Mouse (Mus musculus) heart, embryonic 12.5 days (tissue): ENCODE data around the gene Ap5m1. TPM values are rescaled to one million over a fixed set of nuclear protein-coding genes. Genes with fewer than 3 reads are reported as not detected.

ENCODE experiments used
- ATAC-seq: fragments of 200-750 bp; cut with Nextera tagmentation; 2 replicates; pipeline ENCODE4 v1.8.0; 2017; ENCODE audit warnings: moderate TSS enrichment, moderate library complexity; ENCODE audit not compliant: insufficient number of reproducible peaks, low FRiP score
- H3K27ac ChIP-seq: fragments of 300-500 bp; sonication (generic); 2 replicates; pipeline ENCODE4 v1.5.1; 2016; ENCODE audit warnings: mild to moderate bottlenecking, moderate library complexity; ENCODE audit not compliant: poor library complexity, severe bottlenecking
- H3K27me3 ChIP-seq: fragments of 300-500 bp; sonication (generic); replicated peaks from 2 replicates; pipeline ENCODE4 v1.6.1; 2016; ENCODE audit warnings: mild to moderate bottlenecking, moderate library complexity
- H3K36me3 ChIP-seq: fragments of 300-500 bp; sonication (generic); 2 replicates; pipeline ENCODE4 v1.6.1; 2016; ENCODE audit warnings: mild to moderate bottlenecking, moderate library complexity
- H3K4me1 ChIP-seq: fragments of 300-500 bp; sonication (generic); replicated peaks from 2 replicates; pipeline ENCODE4 v1.6.1; 2016; ENCODE audit warnings: mild to moderate bottlenecking
- H3K4me2 ChIP-seq: fragments of 300-500 bp; sonication (generic); 2 replicates; pipeline ENCODE4 v1.6.1; 2016; ENCODE audit warnings: mild to moderate bottlenecking, moderate library complexity
- H3K4me3 ChIP-seq: fragments of 300-500 bp; sonication (generic); 2 replicates; pipeline ENCODE4 v1.5.1; 2016; ENCODE audit warnings: mild to moderate bottlenecking
- H3K9ac ChIP-seq: fragments of 300-500 bp; sonication (generic); 2 replicates; pipeline ENCODE4 v1.6.1; 2016; ENCODE audit warnings: mild to moderate bottlenecking, moderate library complexity
- H3K9me3 ChIP-seq: fragments of 300-500 bp; sonication (generic); replicated peaks from 2 replicates; pipeline ENCODE4 v1.6.1; 2016; ENCODE audit warnings: mild to moderate bottlenecking, moderate library complexity
- WGBS: fragments of 180-500 bp; shearing (Covaris S2); methylation state at CpG from one replicate; pipeline ENCODE4 v1.1.7; 2016; 5-methylcytosine and 5-hydroxymethylcytosine counted together
- polyA plus RNA-seq: library from polyadenylated mRNA; unstranded; fragments of >200 nt; fragmentation: Nextera tagmentation; extraction: Ambion mirVana; gene quantifications from 2 replicates; pipeline ENCODE4 v1.2.1, GENCODE M21; 2016

The Ap5m1 gene
- 23.1 and 25.1 TPM in 2 replicates for polyA plus RNA-seq

GRCm38 (mm10) chr14:49065529-49066273 lies at the start of gene Ap5m1:
Ap5m1 (plus strand) TSS chr14:49066097.
- Histone ChIP-seq H3K27ac (peak within 1 kb of the TSS; percentile 99), H3K4me2 (peak within 1 kb of the TSS; percentile 78), H3K4me3 (peak within 1 kb of the TSS; percentile 95), H3K27me3 (no peaks in the 10 kb centered on the region), H3K36me3 (no peaks in the 10 kb centered on the region), H3K9ac (peak within 1 kb of the TSS; percentile 96), H3K4me1 (peaks cover 9% of the 10 kb centered on the region; the same call in 1 of the 2 replicates), H3K9me3 (no peaks in the 10 kb centered on the region)
- WGBS = under 1% methylated on average over 62 of the region's 62 CpGs
- peak; percentile 75 for ATAC-seq

DNA sequence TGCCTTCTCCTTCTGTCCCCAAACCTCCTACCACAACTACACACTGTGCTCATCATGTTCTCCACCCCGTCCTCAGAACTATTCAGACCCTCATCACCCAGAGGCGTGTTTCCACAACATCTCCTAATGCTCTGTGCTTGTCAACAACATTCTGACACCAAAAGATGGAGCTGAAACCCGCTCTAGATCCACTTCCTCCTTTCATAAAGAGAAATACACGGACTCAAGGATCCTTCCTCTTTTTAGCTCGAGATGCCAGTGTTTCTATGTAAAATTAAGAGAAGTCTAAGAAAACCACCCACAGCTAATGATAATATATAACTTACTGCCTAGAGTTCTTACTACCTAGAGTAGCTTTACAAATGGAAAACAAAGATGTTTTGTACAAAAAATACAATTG lies 46.1 kb upstream of the Ap5m1 start:
- Histone ChIP-seq H3K9ac (no peak overlapping the region), H3K27me3 (no peaks in the 10 kb centered on the region), H3K36me3 (peaks cover 23% of the 10 kb centered on the region), H3K9me3 (no peaks in the 10 kb centered on the region), H3K27ac (no peak overlapping the region), H3K4me2 (no peak overlapping the region), H3K4me3 (no peak overlapping the region), H3K4me1 (no peaks in the 10 kb centered on the region)
- WGBS = 87% methylated on average over 5 of the region's 5 CpGs
- no peak for ATAC-seq

GRCm38 (mm10) chr14:49027040-49027778 lies 38.7 kb upstream of the Ap5m1 start:
- H3K9me3 ChIP-seq = 0 out of 2 replicates have a peak, but pooled peaks cover 2% of the 10 kb centered on the region
- no peak overlapping the region for H3K9ac ChIP-seq
- no peak overlapping the region for H3K4me2 ChIP-seq
- no peak for ATAC-seq
- no peak overlapping the region for H3K4me3 ChIP-seq
- H3K36me3 ChIP-seq = peaks cover 27% of the 10 kb centered on the region
- 87% methylated on average over 6 of the region's 6 CpGs for WGBS
- H3K27me3 ChIP-seq = no peaks in the 10 kb centered on the region
- H3K27ac ChIP-seq = no peak overlapping the region
- H3K4me1 ChIP-seq = no peaks in the 10 kb centered on the region

DNA sequence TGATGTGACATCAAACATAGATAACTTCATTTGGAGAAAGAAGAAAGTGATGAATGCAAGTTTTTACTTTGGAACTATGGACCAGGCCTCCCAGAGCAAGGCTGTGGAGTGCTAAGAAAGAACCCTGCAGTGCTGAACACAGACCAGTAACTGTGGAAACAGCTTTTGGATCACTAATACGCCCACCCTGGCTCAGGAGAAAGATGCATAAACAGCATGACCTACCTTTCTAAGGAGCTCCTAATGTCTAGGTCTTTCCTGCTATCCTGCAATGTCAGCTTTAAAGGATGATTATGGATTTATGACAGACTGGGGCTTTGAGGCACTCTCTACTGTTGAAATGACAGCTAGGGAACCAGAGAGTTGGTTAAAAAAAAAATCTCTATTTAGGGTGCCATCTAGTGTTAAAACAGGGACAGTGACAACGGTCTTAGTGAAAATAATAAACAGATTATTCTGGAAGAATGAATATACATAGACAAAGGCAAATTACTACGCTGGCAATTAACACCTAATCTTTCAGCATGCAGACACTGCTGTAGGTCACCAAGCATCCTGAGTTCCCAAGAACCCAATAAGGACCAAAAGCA lies 38.0 kb upstream of the Ap5m1 start:
- WGBS = 86% methylated on average over 3 of the region's 3 CpGs

DNA sequence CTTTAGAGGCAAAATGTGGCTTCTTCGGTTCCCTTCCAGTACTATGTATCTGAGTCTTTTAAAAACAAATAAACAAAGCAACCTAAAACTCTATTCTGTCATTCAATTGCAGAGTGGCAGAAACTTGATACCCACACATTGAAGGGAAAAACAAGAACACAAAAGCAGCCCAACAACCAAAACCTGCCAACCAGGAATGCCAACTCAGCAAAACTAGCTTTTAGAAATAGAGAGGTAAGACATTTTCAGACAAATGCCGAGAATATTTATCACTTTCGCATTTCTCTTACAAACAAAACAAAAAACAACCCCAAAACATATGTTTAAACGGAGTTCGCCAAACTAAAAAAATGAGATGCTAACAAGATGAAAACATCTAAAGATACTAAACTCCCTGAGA lies 36.9 kb upstream of the Ap5m1 start:
- Histone ChIP-seq H3K4me2 (no peak overlapping the region), H3K27ac (no peak overlapping the region), H3K27me3 (no peaks in the 10 kb centered on the region), H3K36me3 (peaks cover 35% of the 10 kb centered on the region), H3K4me3 (no peak overlapping the region), H3K4me1 (no peaks in the 10 kb centered on the region), H3K9me3 (0 out of 2 replicates have a peak, but pooled peaks cover 2% of the 10 kb centered on the region), H3K9ac (no peak overlapping the region)
- ATAC-seq = no peak
- 88% methylated on average over 5 of the region's 5 CpGs for WGBS

More for the DNA sequence above, 38.0 kb upstream of the Ap5m1 start:
- Histone ChIP-seq H3K27ac (no peak overlapping the region), H3K4me1 (no peaks in the 10 kb centered on the region), H3K27me3 (no peaks in the 10 kb centered on the region), H3K4me3 (no peak overlapping the region), H3K9me3 (0 out of 2 replicates have a peak, but pooled peaks cover 2% of the 10 kb centered on the region), H3K9ac (no peak overlapping the region), H3K4me2 (no peak overlapping the region), H3K36me3 (peaks cover 30% of the 10 kb centered on the region)
- ATAC-seq = no peak

GRCm38 (mm10) chr14:49045610-49046009 lies 20.3 kb upstream of the Ap5m1 start:
- H3K4me2 ChIP-seq = no peak overlapping the region
- no peaks in the 10 kb centered on the region for H3K9me3 ChIP-seq
- no peak for ATAC-seq
- no peaks in the 10 kb centered on the region for H3K4me1 ChIP-seq
- no peak overlapping the region for H3K9ac ChIP-seq
- WGBS = 89% methylated on average over 4 of the region's 4 CpGs
- H3K27me3 ChIP-seq = no peaks in the 10 kb centered on the region
- H3K4me3 ChIP-seq = no peak overlapping the region
- H3K36me3 ChIP-seq = peaks cover 14% of the 10 kb centered on the region; the same call in 1 of the 2 replicates
- H3K27ac ChIP-seq = no peak overlapping the region

DNA sequence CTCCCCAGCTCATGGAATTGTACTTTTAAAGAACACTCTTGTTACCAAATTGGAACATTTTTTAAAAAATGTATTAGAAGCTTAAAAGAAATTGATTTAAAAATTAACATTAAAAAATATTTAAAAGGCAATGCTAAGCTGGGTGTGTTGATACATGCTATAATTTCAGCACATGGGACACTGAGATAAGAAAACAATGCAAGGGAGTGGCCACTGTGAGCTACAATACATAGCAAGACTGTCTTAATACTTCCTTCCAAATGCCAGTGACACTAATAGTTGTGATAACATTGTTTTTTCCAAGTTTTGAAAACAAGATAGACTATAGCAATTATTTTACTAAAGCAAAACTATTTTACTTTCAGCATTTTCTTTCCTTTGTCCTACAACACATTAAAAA lies 16.4 kb upstream of the Ap5m1 start:
- Histone ChIP-seq H3K9me3 (no peaks in the 10 kb centered on the region), H3K4me2 (no peak overlapping the region), H3K27ac (no peak overlapping the region)

GRCm38 (mm10) chr14:49063838-49064237 lies 2.1 kb upstream of the Ap5m1 start:
- 73% methylated on average over 2 of the region's 2 CpGs for WGBS

More for the DNA sequence above, 16.4 kb upstream of the Ap5m1 start:
- Histone ChIP-seq H3K36me3 (peaks cover 18% of the 10 kb centered on the region; the same call in 1 of the 2 replicates), H3K4me1 (no peaks in the 10 kb centered on the region), H3K9ac (no peak overlapping the region), H3K27me3 (no peaks in the 10 kb centered on the region), H3K4me3 (no peak overlapping the region)
- no peak for ATAC-seq

GRCm38 (mm10) chr14:49066274-49066823 lies 452 bp downstream of the Ap5m1 start, which contains the start of gene Exoc5:
Exoc5 (minus strand) TSS chr14:49066653.
- 0% methylated on average over 53 of the region's 53 CpGs for WGBS
- Histone ChIP-seq H3K4me1 (peaks cover 9% of the 10 kb centered on the region; the same call in 1 of the 2 replicates), H3K9ac (peak within 1 kb of the TSS; percentile 96), H3K27ac (peak within 1 kb of the TSS; percentile 99), H3K27me3 (no peaks in the 10 kb centered on the region), H3K4me2 (peak within 1 kb of the TSS; percentile 78), H3K9me3 (no peaks in the 10 kb centered on the region), H3K4me3 (peak within 1 kb of the TSS; percentile 95), H3K36me3 (no peaks in the 10 kb centered on the region)
- peak; percentile 96 for ATAC-seq

More at GRCm38 (mm10) chr14:49063838-49064237, 2.1 kb upstream of the Ap5m1 start:
- Histone ChIP-seq H3K27ac (no peak overlapping the region), H3K4me3 (no peak overlapping the region), H3K4me1 (peaks cover 5% of the 10 kb centered on the region; the same call in 1 of the 2 replicates), H3K9me3 (no peaks in the 10 kb centered on the region), H3K36me3 (no peaks in the 10 kb centered on the region), H3K27me3 (no peaks in the 10 kb centered on the region), H3K9ac (no peak overlapping the region), H3K4me2 (no peak overlapping the region)
- no peak for ATAC-seq

DNA sequence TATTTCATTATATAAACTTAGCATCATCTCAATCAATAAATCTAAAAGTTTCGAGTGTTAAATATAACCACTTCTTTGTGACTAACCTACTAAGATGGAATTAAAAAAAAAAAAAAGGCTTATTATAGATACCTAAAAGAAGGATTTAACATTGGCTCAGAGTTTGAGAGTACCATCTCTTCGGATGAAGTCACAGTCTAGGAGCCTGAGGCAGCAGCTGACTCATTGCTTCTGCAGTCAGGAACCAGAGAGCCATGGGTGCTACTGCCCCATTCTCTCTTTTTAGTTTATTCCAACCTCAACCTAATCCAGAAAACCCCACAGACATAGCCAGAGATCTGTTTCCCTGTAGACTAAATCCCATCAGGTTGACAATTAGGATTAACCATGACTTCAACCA lies 6.9 kb downstream of the Ap5m1 start:
- 91% methylated on average over 2 of the region's 2 CpGs for WGBS

More for the DNA sequence above, 6.9 kb downstream of the Ap5m1 start:
- Histone ChIP-seq H3K9me3 (no peaks in the 10 kb centered on the region), H3K9ac (no peak overlapping the region), H3K36me3 (peaks cover 17% of the 10 kb centered on the region), H3K27ac (no peak overlapping the region), H3K4me2 (no peak overlapping the region), H3K27me3 (no peaks in the 10 kb centered on the region), H3K4me3 (no peak overlapping the region), H3K4me1 (0 out of 2 replicates have a peak, but pooled peaks cover 4% of the 10 kb centered on the region)
- no peak for ATAC-seq
